Mouse (Mus musculus) kidney, adult 10 weeks (tissue): ENCODE results near the gene Nfya. TPM values are rescaled to one million over a fixed set of nuclear protein-coding genes. Genes with fewer than 3 reads are reported as not detected.

Experiments
- polyA plus RNA-seq: library from polyadenylated mRNA; stranded (reverse); fragments of 350-450 nt; fragmentation: Illumina TruSeq; extraction: RNeasy Lipid Tissue Mini Kit (QIAGEN cat#74804); gene quantifications from one replicate; pipeline ENCODE4 v1.2.3, GENCODE M21; 2014; ENCODE audit warnings: low read depth, low replicate concordance

Gene Nfya
- 16.1 TPM for polyA plus RNA-seq

GRCm38 (mm10) chr17:48409380-48410298, at the start of gene Nfya, which contains the start of gene Oard1:
Gene Nfya (minus strand): TSS chr17:48409906.
Gene Oard1 (plus strand): TSS chr17:48410014.

GRCm38 (mm10) chr17:48454688-48455087, 45.0 kb upstream of the Nfya start, which contains the start of gene Unc5cl:
Gene Unc5cl (plus strand): TSS chr17:48454901.

GRCm38 (mm10) chr17:48451353-48451675, 41.6 kb upstream of the Nfya start, which contains the start of gene Tspo2:
Gene Tspo2 (minus strand): TSS chr17:48451522.

GRCm38 (mm10) chr17:48432158-48432980, 22.7 kb upstream of the Nfya start, which contains the start of gene Apobec2:
Gene Apobec2 (minus strand): TSS chr17:48432930.

GRCm38 (mm10) chr17:48359616-48360015, 50.1 kb downstream of the Nfya start, which contains the start of gene Treml1:
Gene Treml1 (plus strand): TSS chr17:48359916.

GRCm38 (mm10) chr17:48346231-48346630, 63.5 kb downstream of the Nfya start, which contains the start of gene Trem2:
Gene Trem2 (plus strand): TSS chr17:48346401.

Other genes starting within 250 kb of the Nfya start
- not detected for gene A530064D06Rik, start 242.6 kb downstream of the Nfya start, polyA plus RNA-seq
- gene Trem1, start 177.1 kb downstream of the Nfya start, polyA plus RNA-seq, result not detected
- not detected for gene Trem3, start 162.1 kb downstream of the Nfya start, polyA plus RNA-seq
- gene Treml4, start 145.6 kb downstream of the Nfya start, polyA plus RNA-seq, result not detected
- gene Treml2, start 110.4 kb downstream of the Nfya start, polyA plus RNA-seq, result not detected
- not detected for gene B430306N03Rik, start 93.8 kb downstream of the Nfya start, polyA plus RNA-seq
- not detected for gene Trem2, start 63.5 kb downstream of the Nfya start, polyA plus RNA-seq
- not detected for gene Treml1, start 50.0 kb downstream of the Nfya start, polyA plus RNA-seq
- 86.4 TPM for gene Oard1, start 108 bp upstream of the Nfya start, polyA plus RNA-seq
- gene Apobec2, start 23.0 kb upstream of the Nfya start, polyA plus RNA-seq, result 5.0 TPM
- gene Tspo2, start 41.6 kb upstream of the Nfya start, polyA plus RNA-seq, result not detected
- gene Unc5cl, start 45.0 kb upstream of the Nfya start, polyA plus RNA-seq, result not detected